Comparison of ENCODE assay signal across 12 mouse cellular contexts in the genomic region with DNA sequence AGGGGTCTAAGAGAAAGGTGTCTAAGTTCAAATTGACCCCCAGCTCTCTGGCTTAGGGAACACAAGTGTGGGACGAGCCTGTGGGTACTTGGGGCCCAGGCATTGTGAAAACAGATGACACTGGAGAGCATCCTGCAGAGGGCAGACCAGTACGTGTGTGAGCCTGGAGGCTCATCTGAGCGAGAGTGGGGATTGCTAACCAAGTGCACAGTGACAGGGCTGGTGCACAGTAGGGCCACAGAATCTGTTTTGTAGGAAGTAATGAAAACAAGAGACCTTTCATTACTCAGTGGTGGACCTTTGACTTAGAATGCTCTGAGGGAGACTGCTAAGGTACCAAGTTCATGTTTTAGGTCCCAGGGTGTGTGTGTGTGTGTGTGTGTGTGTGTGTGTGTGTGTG. TPM values are rescaled to one million over a fixed set of nuclear protein-coding genes. Genes with fewer than 3 reads are reported as not detected.
DNase-seq lines count a peak whose midpoint lies in the region; ATAC-seq and TF ChIP-seq lines count a peak whose summit lies in the region.
"Had no signal": no experiment of that assay in that cellular context is flagged by ENCODE, and none has a peak within 500 bp of the region (broad histone marks: within the 10 kb centered on the region; RNA-seq: fewer than 3 reads in every experiment).

No protein-coding gene starts in this region.

- no peaks in the 10 kb centered on the region for H3K9me3 ChIP-seq in hindbrain, embryonic 13.5 days
- H3K9me3 ChIP-seq in hindbrain, embryonic 12.5 days (replicated peaks), result no peaks in the 10 kb centered on the region
- H3K9me3 ChIP-seq in E14TG2a.4 (ENCODE audit: low read length), result no peaks in the 10 kb centered on the region
- no peaks in the 10 kb centered on the region for H3K9me3 ChIP-seq in hindbrain, postnatal 0 days (ENCODE audit: low read length)
- no peaks in the 10 kb centered on the region for H3K9me3 ChIP-seq in kidney, embryonic 14.5 days (ENCODE audit: control insufficient read depth, low read length)
- H3K9me3 ChIP-seq: limb, embryonic 12.5 days; neural tube, embryonic 13.5 days had no signal

- H3K27me3 ChIP-seq in hindbrain, embryonic 13.5 days, result peaks cover 30% of the 10 kb centered on the region
- peaks cover 32% of the 10 kb centered on the region for H3K27me3 ChIP-seq in hindbrain, embryonic 12.5 days
- peaks cover 9% of the 10 kb centered on the region; the same call in 1 of the 2 replicates for H3K27me3 ChIP-seq in E14TG2a.4 (ENCODE audit: insufficient read depth, low read length)
- H3K27me3 ChIP-seq in hindbrain, postnatal 0 days (ENCODE audit: insufficient read depth, low read length), result no peaks in the 10 kb centered on the region
- peaks cover 6% of the 10 kb centered on the region; the same call in 1 of the 2 replicates for H3K27me3 ChIP-seq in kidney, embryonic 14.5 days (ENCODE audit: control insufficient read depth, insufficient read depth, low read length)

- peaks cover 36% of the 10 kb centered on the region for H3K4me1 ChIP-seq in hindbrain, embryonic 13.5 days (replicated peaks)
- H3K4me1 ChIP-seq in hindbrain, embryonic 12.5 days, result peaks cover 25% of the 10 kb centered on the region
- peaks cover 80% of the 10 kb centered on the region for H3K4me1 ChIP-seq in E14TG2a.4 (replicated peaks; ENCODE audit: low read depth, low read length)
- H3K4me1 ChIP-seq in hindbrain, postnatal 0 days (ENCODE audit: insufficient read depth, low read length), result no peaks in the 10 kb centered on the region
- H3K4me1 ChIP-seq in kidney, embryonic 14.5 days (ENCODE audit: control insufficient read depth, insufficient read depth, low read length), result peaks cover 14% of the 10 kb centered on the region

- peak; percentile 48 for DNase-seq in ZHBTc4 (ENCODE audit: low read depth, low spot score)
- DNase-seq in hindbrain, postnatal 0 days (ENCODE audit: low spot score), result no peak
- no peak for DNase-seq in cerebellum, postnatal 25 days

- H3K4me2 ChIP-seq in hindbrain, embryonic 13.5 days, result no peak overlapping the region
- H3K4me2 ChIP-seq in hindbrain, embryonic 12.5 days (replicated peaks), result no peak overlapping the region
- no peak overlapping the region for H3K4me2 ChIP-seq in hindbrain, postnatal 0 days (ENCODE audit: low read depth, low read length)
- no peak overlapping the region for H3K4me2 ChIP-seq in kidney, embryonic 14.5 days (replicated peaks; ENCODE audit: low read depth, low read length)

- H3K27ac ChIP-seq in hindbrain, embryonic 13.5 days, result peak overlapping the region; percentile 58; the same call in 1 of the 2 replicates
- no peak overlapping the region for H3K27ac ChIP-seq in hindbrain, embryonic 12.5 days
- peak overlapping the region; percentile 43; the same call in 1 of the 2 replicates for H3K27ac ChIP-seq in hindbrain, postnatal 0 days
- H3K27ac ChIP-seq in kidney, embryonic 14.5 days (ENCODE audit: low read depth, low read length), result no peak overlapping the region
- H3K27ac ChIP-seq: gastrocnemius, adult 2 months; limb, embryonic 12.5 days had no signal

- 55% methylated on average over 3 of the region's 3 CpGs for WGBS in hindbrain, embryonic 13.5 days
- WGBS in hindbrain, embryonic 12.5 days, result 56% methylated on average over 3 of the region's 3 CpGs
- WGBS in hindbrain, postnatal 0 days, result 53% methylated on average over 3 of the region's 3 CpGs
- 68% methylated on average over 3 of the region's 3 CpGs for WGBS in kidney, embryonic 14.5 days

- H3K36me3 ChIP-seq in hindbrain, embryonic 13.5 days, result no peaks in the 10 kb centered on the region
- H3K36me3 ChIP-seq in hindbrain, embryonic 12.5 days, result no peaks in the 10 kb centered on the region
- H3K36me3 ChIP-seq in E14TG2a.4 (ENCODE audit: insufficient read depth, low read length), result no peaks in the 10 kb centered on the region
- no peaks in the 10 kb centered on the region for H3K36me3 ChIP-seq in hindbrain, postnatal 0 days (ENCODE audit: insufficient read depth, low read length)
- no peaks in the 10 kb centered on the region for H3K36me3 ChIP-seq in kidney, embryonic 14.5 days (ENCODE audit: control insufficient read depth, insufficient read depth, low read length)
- H3K36me3 ChIP-seq: limb, embryonic 12.5 days; neural tube, embryonic 13.5 days had no signal

- no peak overlapping the region for H3K4me3 ChIP-seq in hindbrain, embryonic 13.5 days
- no peak overlapping the region for H3K4me3 ChIP-seq in hindbrain, embryonic 12.5 days
- H3K4me3 ChIP-seq in E14TG2a.4 (replicated peaks; ENCODE audit: low read length), result peak overlapping the region; percentile 43; the same call in 1 of the 2 replicates
- H3K4me3 ChIP-seq in hindbrain, postnatal 0 days (ENCODE audit: low read length), result no peak overlapping the region
- no peak overlapping the region for H3K4me3 ChIP-seq in kidney, embryonic 14.5 days (ENCODE audit: low read length)
- H3K4me3 ChIP-seq: limb, embryonic 12.5 days had no signal

- ATAC-seq in hindbrain, embryonic 13.5 days (ENCODE audit: low FRiP score), result no peak
- ATAC-seq in hindbrain, embryonic 12.5 days (ENCODE audit: low FRiP score), result no peak
- ATAC-seq in hindbrain, postnatal 0 days, result no peak
- no peak for ATAC-seq in kidney, embryonic 14.5 days (ENCODE audit: low FRiP score, low TSS enrichment)

- no peak for TF ChIP-seq CTCF in E14TG2a.4 (conservative IDR thresholded peaks at IDR 0.05; ENCODE audit: low read length)
- TF ChIP-seq CTCF in hindbrain, postnatal 0 days (IDR thresholded peaks at IDR 0.05; ENCODE audit: low read depth), result 0 out of 2 replicates have a peak, but pooled peaks have one; percentile 33

- 0 out of 2 replicates have a peak overlapping the region, but pooled peaks have one; percentile 39 for H3K9ac ChIP-seq in hindbrain, embryonic 13.5 days
- H3K9ac ChIP-seq in hindbrain, embryonic 12.5 days, result no peak overlapping the region
- H3K9ac ChIP-seq in hindbrain, postnatal 0 days (replicated peaks; ENCODE audit: low read length), result no peak overlapping the region
- no peak overlapping the region for H3K9ac ChIP-seq in kidney, embryonic 14.5 days (ENCODE audit: low read depth, low read length)
- H3K9ac ChIP-seq: neural tube, embryonic 13.5 days had no signal

RNA-seq across cellular contexts. Expression of a gene that starts 5.6 kb away (rescaled TPM):
- polyA plus RNA-seq in hindbrain, embryonic 13.5 days (2015; fragmentation: Nextera tagmentation; extraction: Ambion mirVana), result 0.69 and 0.91 TPM in 2 replicates
- 0.75 and 0.81 TPM in 2 replicates for polyA plus RNA-seq in hindbrain, embryonic 12.5 days (2016; fragmentation: Nextera tagmentation; extraction: Ambion mirVana)
- total RNA-seq in hindbrain, postnatal 0 days (2014; rRNA removed), result 21.4 and 23.6 TPM in 2 replicates
- polyA plus RNA-seq in hindbrain, postnatal 0 days (2015; fragmentation: Nextera tagmentation; extraction: Ambion mirVana), result 3.7 and 4.1 TPM in 2 replicates
- polyA plus RNA-seq in kidney, embryonic 14.5 days (2014; fragmentation: Nextera tagmentation; extraction: Ambion mirVana), result 0.51 and 0.59 TPM in 2 replicates
- total RNA-seq: hematopoietic stem cell, adult 5-6 weeks; megakaryocyte-erythroid progenitor cell, adult 5-6 weeks had no signal

Comparison
In these comparisons a context has a peak if more than half of its experiments do, and no peak if none do; other contexts are left out.
1. H3K27ac ChIP-seq: peak in hindbrain, embryonic 13.5 days (single experiment) and hindbrain, postnatal 0 days (single experiment); none in hindbrain, embryonic 12.5 days (single experiment) and kidney, embryonic 14.5 days (single experiment).